Mouse (Mus musculus): ENCODE results near the gene Mrpl53. TPM values are rescaled to one million over a fixed set of nuclear protein-coding genes. Genes with fewer than 3 reads are reported as not detected.
A peak's percentile ranks its signal among the peaks of the same experiment; 100 is the strongest.

The Mrpl53 gene
- polyA plus RNA-seq, 1 experiment from 2014 or later = 166 TPM

DNA sequence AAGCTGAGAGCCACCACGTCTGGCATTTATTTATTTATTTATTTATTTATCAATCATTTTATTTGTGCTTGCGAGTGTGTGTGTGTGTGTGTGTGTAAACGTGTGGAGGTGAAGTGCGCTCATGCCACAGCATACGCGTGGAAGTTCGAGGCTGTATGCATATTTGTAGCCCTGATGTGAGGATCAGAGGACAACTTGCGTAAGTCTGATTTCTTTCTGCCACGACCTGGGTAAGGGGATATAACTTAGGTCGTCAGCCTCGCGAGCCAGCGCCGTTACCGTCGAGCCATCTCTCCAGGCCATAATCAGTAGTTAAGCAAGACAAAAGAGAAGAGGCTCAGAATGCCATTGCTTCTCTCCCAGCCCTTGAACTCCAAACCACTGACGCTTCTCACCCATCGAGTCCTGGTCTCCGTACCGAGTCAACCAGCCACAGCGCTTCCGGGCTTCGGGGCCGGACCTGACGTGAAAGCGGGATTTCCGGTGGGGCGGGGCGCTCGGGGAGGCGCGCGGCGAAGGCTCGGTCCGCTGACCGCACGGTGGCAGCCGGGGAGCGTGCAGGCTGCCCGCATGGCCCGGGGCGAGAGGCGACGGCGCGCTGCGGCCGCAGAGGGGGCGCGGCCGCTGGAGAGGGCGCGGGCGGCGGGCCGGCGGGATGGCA, 6.3 kb downstream of the Mrpl53 start, which contains the start of gene Mogs:
Mogs (plus strand) TSS at position 486 of the 661 bp plus-strand sequence.
- Histone ChIP-seq H3K36me3 (ENCODE audit: insufficient read depth, low read length) (0 out of 2 replicates have a peak, but pooled peaks cover 5% of the 10 kb centered on the region), H3K4me3 (replicated peaks; ENCODE audit: low read depth, low read length) (peak within 1 kb of the TSS; percentile 64), H3K4me2 (ENCODE audit: low read length) (peak within 1 kb of the TSS; percentile 85), H3K27ac (peak within 1 kb of the TSS; percentile 76), H3K27me3 (ENCODE audit: insufficient read depth, low read length) (no peaks in the 10 kb centered on the region), H3K4me1 (replicated peaks; ENCODE audit: insufficient read depth, low read length) (peaks cover 19% of the 10 kb centered on the region), H3K9ac (ENCODE audit: low read depth, low read length) (peak within 1 kb of the TSS; percentile 76), H3K9me3 (replicated peaks; ENCODE audit: low read length) (no peaks in the 10 kb centered on the region)
- TF ChIP-seq CTCF (IDR thresholded peaks at IDR 0.05; ENCODE audit: low read depth) = peak; percentile 65
- WGBS = 1% methylated on average over 57 of the region's 58 CpGs
- DNase-seq (ENCODE audit: low spot score) (peak; percentile 96), ATAC-seq (replicated peaks; ENCODE audit: low FRiP score, low read depth) (peak; percentile 87)

DNA sequence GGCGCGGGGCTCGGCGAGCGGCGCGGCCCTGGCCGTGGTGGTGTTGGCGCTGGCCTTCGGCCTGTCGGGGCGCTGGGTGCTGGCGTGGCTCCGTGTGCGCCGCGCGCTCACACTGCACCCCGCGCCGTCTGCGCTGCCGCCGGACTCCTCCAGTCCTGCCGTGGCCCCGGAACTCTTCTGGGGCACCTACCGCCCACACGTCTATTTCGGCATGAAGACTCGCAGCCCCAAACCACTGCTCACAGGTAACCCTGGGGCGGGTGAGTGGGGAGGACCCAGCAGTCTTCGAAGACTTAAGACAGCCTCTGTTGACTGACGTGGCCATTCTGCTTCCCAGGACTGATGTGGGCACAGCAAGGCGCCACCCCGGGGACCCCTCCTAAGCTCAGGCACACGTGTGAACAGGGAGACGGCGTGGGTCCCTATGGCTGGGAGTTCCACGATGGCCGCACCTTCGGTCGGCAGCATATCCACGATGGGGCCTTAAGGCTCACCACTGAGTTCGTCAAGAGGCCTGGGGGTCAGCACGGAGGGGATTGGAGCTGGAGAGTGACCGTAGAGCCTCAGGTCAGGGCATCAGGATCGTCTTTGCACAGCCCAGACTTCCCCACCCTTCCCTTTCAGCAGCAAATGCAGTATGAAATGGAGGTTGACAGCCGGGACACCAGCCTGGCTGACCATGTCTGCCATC, 7.0 kb downstream of the Mrpl53 start:
- 0 out of 2 replicates have a peak, but pooled peaks cover 5% of the 10 kb centered on the region for H3K36me3 ChIP-seq (ENCODE audit: insufficient read depth, low read length)
- no peak for TF ChIP-seq CTCF (IDR thresholded peaks at IDR 0.05; ENCODE audit: low read depth)
- ATAC-seq (replicated peaks; ENCODE audit: low FRiP score, low read depth) (peak; percentile 4), DNase-seq (ENCODE audit: low spot score) (no peak)
- peak overlapping the region; percentile 64 for H3K4me3 ChIP-seq (replicated peaks; ENCODE audit: low read depth, low read length)
- H3K9me3 ChIP-seq (replicated peaks; ENCODE audit: low read length) = no peaks in the 10 kb centered on the region
- H3K27ac ChIP-seq = peak overlapping the region; percentile 76
- 2% methylated on average over 48 of the region's 48 CpGs for WGBS
- H3K4me2 ChIP-seq (ENCODE audit: low read length) = peak overlapping the region; percentile 85
- peak overlapping the region; percentile 76 for H3K9ac ChIP-seq (ENCODE audit: low read depth, low read length)
- H3K27me3 ChIP-seq (ENCODE audit: insufficient read depth, low read length) = no peaks in the 10 kb centered on the region
- H3K4me1 ChIP-seq (replicated peaks; ENCODE audit: insufficient read depth, low read length) = peaks cover 25% of the 10 kb centered on the region

DNA sequence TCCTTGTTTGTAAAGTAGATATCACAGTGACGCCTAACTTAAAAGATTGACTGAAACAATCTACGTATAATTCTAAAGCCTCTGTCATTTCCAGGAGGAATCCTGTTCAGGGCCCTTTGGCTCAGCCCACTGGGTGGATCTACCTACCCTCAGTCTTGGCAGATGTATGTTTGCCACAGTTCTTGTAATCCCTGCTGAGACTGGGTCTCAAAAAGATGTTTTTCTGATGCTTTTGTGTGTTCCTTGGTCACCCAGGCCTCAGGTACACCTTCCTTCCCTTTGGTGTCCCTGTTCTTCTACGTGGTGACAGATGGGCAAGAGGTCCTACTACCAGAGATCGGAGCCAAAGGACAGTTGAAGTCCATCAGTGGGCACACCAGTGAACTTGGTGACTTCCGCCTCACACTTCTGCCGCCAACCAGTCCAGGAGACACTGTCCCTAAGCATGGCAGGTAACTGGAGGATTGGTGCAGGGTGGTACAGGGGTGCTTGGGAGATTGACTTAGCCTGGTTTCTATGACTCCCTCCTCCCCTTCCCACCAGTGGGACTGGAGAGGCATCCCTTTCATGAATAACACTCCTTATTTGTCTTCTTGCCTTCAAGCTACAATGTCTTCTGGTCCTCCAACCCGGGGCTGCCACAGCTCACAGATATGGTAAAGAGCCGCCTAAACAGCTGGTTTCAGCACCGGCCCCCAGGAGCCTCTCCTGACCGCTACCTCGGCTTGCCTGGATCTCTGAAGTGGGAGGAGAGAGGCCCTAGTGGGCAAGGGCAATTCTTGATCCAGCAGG, 7.7 kb downstream of the Mrpl53 start:
- peak overlapping the region; percentile 76 for H3K9ac ChIP-seq (ENCODE audit: low read depth, low read length)
- ATAC-seq (replicated peaks; ENCODE audit: low FRiP score, low read depth) (no peak), DNase-seq (ENCODE audit: low spot score) (no peak)
- 0 out of 2 replicates have a peak, but pooled peaks cover 5% of the 10 kb centered on the region for H3K36me3 ChIP-seq (ENCODE audit: insufficient read depth, low read length)
- no peaks in the 10 kb centered on the region for H3K9me3 ChIP-seq (replicated peaks; ENCODE audit: low read length)
- no peak overlapping the region for H3K27ac ChIP-seq
- peaks cover 26% of the 10 kb centered on the region for H3K4me1 ChIP-seq (replicated peaks; ENCODE audit: insufficient read depth, low read length)
- no peaks in the 10 kb centered on the region for H3K27me3 ChIP-seq (ENCODE audit: insufficient read depth, low read length)
- no peak for TF ChIP-seq CTCF (IDR thresholded peaks at IDR 0.05; ENCODE audit: low read depth)
- H3K4me3 ChIP-seq (replicated peaks; ENCODE audit: low read depth, low read length) = peak overlapping the region; percentile 64
- peak overlapping the region; percentile 85 for H3K4me2 ChIP-seq (ENCODE audit: low read length)
- WGBS = 69% methylated on average over 11 of the region's 11 CpGs

DNA sequence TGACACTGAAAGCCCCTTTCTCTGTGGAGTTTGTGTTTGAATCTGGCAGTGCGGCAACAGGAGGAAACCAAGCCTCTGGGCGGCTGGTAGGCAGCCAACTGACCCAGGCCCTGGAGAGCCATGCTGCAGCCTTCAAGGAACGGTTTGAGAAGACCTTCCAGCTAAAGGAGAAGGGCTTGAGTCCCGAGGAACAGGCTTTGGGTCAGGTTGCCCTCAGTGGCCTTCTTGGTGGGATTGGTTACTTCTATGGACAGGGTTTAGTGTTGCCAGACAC, 8.3 kb downstream of the Mrpl53 start:
- no peaks in the 10 kb centered on the region for H3K27me3 ChIP-seq (ENCODE audit: insufficient read depth, low read length)
- no peaks in the 10 kb centered on the region for H3K9me3 ChIP-seq (replicated peaks; ENCODE audit: low read length)
- H3K4me3 ChIP-seq (replicated peaks; ENCODE audit: low read depth, low read length) = no peak overlapping the region
- 0 out of 2 replicates have a peak, but pooled peaks cover 5% of the 10 kb centered on the region for H3K36me3 ChIP-seq (ENCODE audit: insufficient read depth, low read length)
- no peak overlapping the region for H3K9ac ChIP-seq (ENCODE audit: low read depth, low read length)
- H3K27ac ChIP-seq = no peak overlapping the region
- H3K4me1 ChIP-seq (replicated peaks; ENCODE audit: insufficient read depth, low read length) = peaks cover 29% of the 10 kb centered on the region
- H3K4me2 ChIP-seq (ENCODE audit: low read length) = no peak overlapping the region
- ATAC-seq (replicated peaks; ENCODE audit: low FRiP score, low read depth) (no peak), DNase-seq (ENCODE audit: low spot score) (no peak)
- 73% methylated on average over 4 of the region's 4 CpGs for WGBS
- no peak for TF ChIP-seq CTCF (IDR thresholded peaks at IDR 0.05; ENCODE audit: low read depth)

DNA sequence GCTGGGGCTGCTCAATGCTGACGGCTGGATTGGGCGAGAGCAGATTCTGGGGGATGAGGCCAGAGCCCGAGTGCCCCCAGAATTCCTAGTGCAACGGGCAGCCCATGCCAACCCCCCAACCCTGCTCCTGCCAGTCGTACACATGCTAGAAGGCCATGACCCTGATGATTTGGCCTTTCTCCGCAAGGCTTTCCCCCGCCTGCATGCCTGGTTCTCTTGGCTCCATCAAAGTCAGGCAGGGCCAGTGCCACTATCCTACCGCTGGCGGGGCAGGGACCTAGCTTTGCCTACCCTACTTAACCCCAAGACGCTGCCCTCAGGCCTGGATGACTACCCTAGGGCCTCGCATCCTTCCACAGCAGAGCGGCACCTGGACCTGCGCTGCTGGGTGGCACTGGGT, 8.8 kb downstream of the Mrpl53 start:
- no peak for TF ChIP-seq CTCF (IDR thresholded peaks at IDR 0.05; ENCODE audit: low read depth)
- Histone ChIP-seq H3K4me3 (replicated peaks; ENCODE audit: low read depth, low read length) (no peak overlapping the region), H3K27ac (no peak overlapping the region), H3K4me1 (replicated peaks; ENCODE audit: insufficient read depth, low read length) (peaks cover 34% of the 10 kb centered on the region), H3K36me3 (ENCODE audit: insufficient read depth, low read length) (0 out of 2 replicates have a peak, but pooled peaks cover 5% of the 10 kb centered on the region), H3K4me2 (ENCODE audit: low read length) (no peak overlapping the region), H3K27me3 (ENCODE audit: insufficient read depth, low read length) (no peaks in the 10 kb centered on the region), H3K9me3 (replicated peaks; ENCODE audit: low read length) (no peaks in the 10 kb centered on the region), H3K9ac (ENCODE audit: low read depth, low read length) (no peak overlapping the region)
- no peak for DNase-seq (ENCODE audit: low spot score)
- no peak for ATAC-seq (replicated peaks; ENCODE audit: low FRiP score, low read depth)
- WGBS = 86% methylated on average over 13 of the region's 13 CpGs

DNA sequence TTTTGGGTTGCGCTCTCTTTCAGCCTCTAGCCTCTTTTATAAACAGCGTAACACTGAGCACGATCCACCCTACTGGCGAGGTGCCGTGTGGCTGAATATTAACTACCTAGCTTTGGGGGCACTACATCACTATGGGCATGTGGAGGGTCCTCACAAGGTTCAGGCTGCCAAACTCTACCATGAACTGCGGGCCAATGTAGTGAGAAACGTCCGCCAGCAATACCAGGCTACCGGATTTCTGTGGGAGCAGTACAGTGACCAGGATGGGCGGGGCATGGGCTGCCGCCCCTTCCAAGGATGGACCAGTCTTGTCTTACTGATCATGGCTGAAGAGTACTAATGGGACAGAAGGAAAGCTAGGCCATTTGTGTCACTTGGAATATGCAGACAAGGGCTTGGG, 9.5 kb downstream of the Mrpl53 start:
- WGBS = 75% methylated on average over 11 of the region's 11 CpGs
- no peak overlapping the region for H3K9ac ChIP-seq (ENCODE audit: low read depth, low read length)
- H3K27ac ChIP-seq = no peak overlapping the region
- H3K9me3 ChIP-seq (replicated peaks; ENCODE audit: low read length) = no peaks in the 10 kb centered on the region
- ATAC-seq (replicated peaks; ENCODE audit: low FRiP score, low read depth) (no peak), DNase-seq (ENCODE audit: low spot score) (no peak)
- no peak overlapping the region for H3K4me2 ChIP-seq (ENCODE audit: low read length)
- peaks cover 40% of the 10 kb centered on the region for H3K4me1 ChIP-seq (replicated peaks; ENCODE audit: insufficient read depth, low read length)
- H3K27me3 ChIP-seq (ENCODE audit: insufficient read depth, low read length) = no peaks in the 10 kb centered on the region
- no peak for TF ChIP-seq CTCF (IDR thresholded peaks at IDR 0.05; ENCODE audit: low read depth)
- H3K36me3 ChIP-seq (ENCODE audit: insufficient read depth, low read length) = 0 out of 2 replicates have a peak, but pooled peaks cover 5% of the 10 kb centered on the region
- no peak overlapping the region for H3K4me3 ChIP-seq (replicated peaks; ENCODE audit: low read depth, low read length)

Measured in kidney, postnatal 0 days (tissue).